Mouse (Mus musculus): ENCODE data around the gene Sf3a3. TPM values are rescaled to one million over a fixed set of nuclear protein-coding genes. Genes with fewer than 3 reads are reported as not detected.
"Not testable (repeated sequence)": the region's sequence is repeated elsewhere in the genome, so short reads cannot be mapped to it uniquely, and the experiment has no call there.

Sf3a3 gene
- total RNA-seq, 2 experiments from 2014 or later = 38.0 to 46.9 TPM

- no peak for DNase-seq (ENCODE audit: low spot score in 2 of 2)
Measured at GRCm38 (mm10) chr4:124695786-124696516, 18.6 kb upstream of the Sf3a3 start.

- no peak for DNase-seq (ENCODE audit: low spot score in 2 of 2)
Measured at GRCm38 (mm10) chr4:124699791-124700190, 14.8 kb upstream of the Sf3a3 start.

- DNase-seq (ENCODE audit: low spot score in 2 of 2) = peak; percentile 64 to 82
Measured at GRCm38 (mm10) chr4:124700248-124700971, 14.2 kb upstream of the Sf3a3 start, which contains the start of gene Fhl3. Gene Fhl3, plus strand, starts transcription at chr4:124700701.

GRCm38 (mm10) chr4:124701052-124701845 lies 13.3 kb upstream of the Sf3a3 start:
- DNase-seq (ENCODE audit: low spot score in 2 of 2) = peak in 1 of 2 experiments; percentile 67

GRCm38 (mm10) chr4:124701916-124702315 lies 12.7 kb upstream of the Sf3a3 start:
- DNase-seq (ENCODE audit: low spot score in 2 of 2) = peak in 1 of 2 experiments; percentile 26

GRCm38 (mm10) chr4:124703406-124703805 lies 11.2 kb upstream of the Sf3a3 start:
- peak in 1 of 2 experiments; percentile 29 for DNase-seq (ENCODE audit: low spot score in 2 of 2)

- DNase-seq (ENCODE audit: low spot score in 2 of 2) = peak in 1 of 2 experiments; percentile 27
Measured at GRCm38 (mm10) chr4:124703881-124704796, 10.4 kb upstream of the Sf3a3 start.

- peak in 1 of 2 experiments; percentile 61 for DNase-seq (ENCODE audit: low spot score in 2 of 2)
Measured at GRCm38 (mm10) chr4:124704797-124705474, 9.6 kb upstream of the Sf3a3 start.

- no peak for DNase-seq (ENCODE audit: low spot score in 2 of 2)
Measured at GRCm38 (mm10) chr4:124705661-124706269, 8.8 kb upstream of the Sf3a3 start.

- DNase-seq (ENCODE audit: low spot score in 2 of 2) = not testable (repeated sequence)
Measured at GRCm38 (mm10) chr4:124707381-124708199, 7.0 kb upstream of the Sf3a3 start.

- DNase-seq (ENCODE audit: low spot score in 2 of 2) = not testable (repeated sequence)
Measured at GRCm38 (mm10) chr4:124708200-124708517, 6.4 kb upstream of the Sf3a3 start.

- peak; percentile 87 to 94 for DNase-seq (ENCODE audit: low spot score in 2 of 2)
Measured at GRCm38 (mm10) chr4:124708518-124709477, 5.8 kb upstream of the Sf3a3 start.

GRCm38 (mm10) chr4:124709961-124710446 lies 4.6 kb upstream of the Sf3a3 start:
- peak in 1 of 2 experiments; percentile 54 for DNase-seq (ENCODE audit: low spot score in 2 of 2)

GRCm38 (mm10) chr4:124710776-124711291 lies 3.7 kb upstream of the Sf3a3 start:
- peak in 1 of 2 experiments; percentile 34 for DNase-seq (ENCODE audit: low spot score in 2 of 2)

GRCm38 (mm10) chr4:124712618-124713017 lies 2.0 kb upstream of the Sf3a3 start:
- no peak for DNase-seq (ENCODE audit: low spot score in 2 of 2)

GRCm38 (mm10) chr4:124713850-124714249 lies 726 bp upstream of the Sf3a3 start:
- DNase-seq (ENCODE audit: low spot score in 2 of 2) = not testable (repeated sequence)

GRCm38 (mm10) chr4:124719101-124719500 lies 4.5 kb downstream of the Sf3a3 start:
- no peak for DNase-seq (ENCODE audit: low spot score in 2 of 2)
